In genomic region chr5:124908860-124909259, GRCm38 (mm10) we compare ENCODE assay signal across 7 mouse cellular contexts. TPM values are rescaled to one million over a fixed set of nuclear protein-coding genes. Genes with fewer than 3 reads are reported as not detected.
A peak's percentile ranks its signal among the peaks of the same experiment; 100 is the strongest.
DNase-seq lines count a peak whose midpoint lies in the region; ATAC-seq and TF ChIP-seq lines count a peak whose summit lies in the region.

No protein-coding gene starts in this region.

- TF ChIP-seq POLR2A in cortical plate, adult 2 months (IDR thresholded peaks at IDR 0.05; ENCODE audit: extremely low read depth, insufficient read depth, low read length): no peak

- H3K27me3 ChIP-seq in intestine, embryonic 15.5 days (replicated peaks): no peaks in the 10 kb centered on the region
- 0 out of 2 replicates have a peak, but pooled peaks cover 4% of the 10 kb centered on the region for H3K27me3 ChIP-seq in midbrain, embryonic 12.5 days

- H3K9ac ChIP-seq in intestine, embryonic 15.5 days: no peak overlapping the region
- H3K9ac ChIP-seq in midbrain, embryonic 12.5 days (replicated peaks): no peak overlapping the region

- intact Hi-C loops in gastrocnemius, postnatal 14 days (cut with DNase I; ENCODE audit: low total_unique reads): no loop called here
- intact Hi-C loops in left cerebral cortex, postnatal 10 days (cut with DNase I): loop anchor here (10.0 kb wide), 1 partner anchor 116 kb away; no protein-coding TSS in a partner anchor

- no peaks in the 10 kb centered on the region for H3K36me3 ChIP-seq in intestine, embryonic 15.5 days
- H3K36me3 ChIP-seq in midbrain, embryonic 12.5 days: no peaks in the 10 kb centered on the region

- WGBS in intestine, embryonic 15.5 days: 16% methylated on average over 5 of the region's 5 CpGs
- 21% methylated on average over 5 of the region's 5 CpGs for WGBS in midbrain, embryonic 12.5 days

- peak; percentile 98 for TF ChIP-seq CTCF in cortical plate, adult 2 months (IDR thresholded peaks at IDR 0.05; ENCODE audit: extremely low read depth, insufficient read depth, low read length)

- no peaks in the 10 kb centered on the region for H3K9me3 ChIP-seq in intestine, embryonic 15.5 days
- 0 out of 2 replicates have a peak, but pooled peaks cover 4% of the 10 kb centered on the region for H3K9me3 ChIP-seq in midbrain, embryonic 12.5 days

- no peak overlapping the region for H3K4me3 ChIP-seq in cortical plate, adult 2 months (ENCODE audit: insufficient read depth, low read length)
- H3K4me3 ChIP-seq in intestine, embryonic 15.5 days (replicated peaks): no peak overlapping the region
- H3K4me3 ChIP-seq in midbrain, embryonic 12.5 days: no peak overlapping the region

- peak; percentile 73 for ATAC-seq in intestine, embryonic 15.5 days
- ATAC-seq in midbrain, embryonic 12.5 days (ENCODE audit: low FRiP score, low read depth): peak; percentile 74; the same call in 1 of the 2 replicates

- no peak overlapping the region for H3K27ac ChIP-seq in cortical plate, adult 2 months (ENCODE audit: insufficient read depth, low read length)
- H3K27ac ChIP-seq in intestine, embryonic 15.5 days: no peak overlapping the region
- no peak overlapping the region for H3K27ac ChIP-seq in midbrain, embryonic 12.5 days (replicated peaks)

- no peak overlapping the region for H3K4me2 ChIP-seq in intestine, embryonic 15.5 days (replicated peaks)
- H3K4me2 ChIP-seq in midbrain, embryonic 12.5 days (replicated peaks): no peak overlapping the region

- no peaks in the 10 kb centered on the region for H3K4me1 ChIP-seq in cortical plate, adult 2 months (ENCODE audit: control insufficient read depth, insufficient read depth, low read length)
- no peaks in the 10 kb centered on the region for H3K4me1 ChIP-seq in intestine, embryonic 15.5 days (replicated peaks)
- peaks cover 19% of the 10 kb centered on the region for H3K4me1 ChIP-seq in midbrain, embryonic 12.5 days

- DNase-seq in adrenal gland, adult 18-20 months (ENCODE audit: low spot score in 2 of 2): peak; percentile 77 to 82
- DNase-seq in gastrocnemius, postnatal 14 days: peak; percentile 83
- peak; percentile 80 to 86 for DNase-seq in left cerebral cortex, postnatal 10 days (ENCODE audit: extremely low spot score in 1 of 2, low spot score in 2 of 2)
- DNase-seq in spleen, adult 18-20 months: peak; percentile 44 to 63

RNA-seq across cellular contexts. Expression of gene Zfp664, which starts 46.4 kb away (rescaled TPM):
- 10 to 100 TPM; 52.4 to 60.3 TPM for total RNA-seq in adrenal gland, adult 18-20 months (2021)
- polyA plus RNA-seq in cortical plate, adult 2 months (2012; rRNA removed): 63.2 and 64.1 TPM in 2 replicates
- 10 to 100 TPM; 19.6 to 20.8 TPM for total RNA-seq in gastrocnemius, postnatal 14 days (2021)
- polyA plus RNA-seq in intestine, embryonic 15.5 days (2015; fragmentation: Nextera tagmentation; extraction: Ambion mirVana): 77.1 and 77.4 TPM in 2 replicates
- 10 to 100 TPM; 46.4 to 49.7 TPM for total RNA-seq in left cerebral cortex, postnatal 10 days (2021)
- 171 and 173 TPM in 2 replicates for polyA plus RNA-seq in midbrain, embryonic 12.5 days (2016; fragmentation: Nextera tagmentation; extraction: Ambion mirVana)

RNA-seq across cellular contexts. Expression of gene Ccdc92, which starts 46.6 kb away (rescaled TPM):
- total RNA-seq in adrenal gland, adult 18-20 months (2021): 1 to 10 TPM; 6.4 to 8.4 TPM
- polyA plus RNA-seq in cortical plate, adult 2 months (2012; rRNA removed): 88.0 and 98.3 TPM in 2 replicates
- under 1 TPM; 0.24 to 0.80 TPM for total RNA-seq in gastrocnemius, postnatal 14 days (2021)
- 6.4 and 6.6 TPM in 2 replicates for polyA plus RNA-seq in intestine, embryonic 15.5 days (2015; fragmentation: Nextera tagmentation; extraction: Ambion mirVana)
- total RNA-seq in left cerebral cortex, postnatal 10 days (2021): 10 to 100 TPM; 38.7 to 43.3 TPM
- 20.8 and 21.3 TPM in 2 replicates for polyA plus RNA-seq in midbrain, embryonic 12.5 days (2016; fragmentation: Nextera tagmentation; extraction: Ambion mirVana)

Comparison
In these comparisons a context has a peak if more than half of its experiments do, and no peak if none do; other contexts are left out.
1. RNA of gene Ccdc92, which starts 46.6 kb away (total RNA-seq): 38.7 to 43.3 TPM in left cerebral cortex, postnatal 10 days; 6.4 to 8.4 TPM in adrenal gland, adult 18-20 months and 0.24 to 0.80 TPM in gastrocnemius, postnatal 14 days; every median in the first group is over 4 times any median in the second.
2. Peak in every context shown above with its lines, with median percentiles within 50 percentile points of each other: DNase-seq.